8 mouse cellular contexts compared by ENCODE assay signal in the genomic region with DNA sequence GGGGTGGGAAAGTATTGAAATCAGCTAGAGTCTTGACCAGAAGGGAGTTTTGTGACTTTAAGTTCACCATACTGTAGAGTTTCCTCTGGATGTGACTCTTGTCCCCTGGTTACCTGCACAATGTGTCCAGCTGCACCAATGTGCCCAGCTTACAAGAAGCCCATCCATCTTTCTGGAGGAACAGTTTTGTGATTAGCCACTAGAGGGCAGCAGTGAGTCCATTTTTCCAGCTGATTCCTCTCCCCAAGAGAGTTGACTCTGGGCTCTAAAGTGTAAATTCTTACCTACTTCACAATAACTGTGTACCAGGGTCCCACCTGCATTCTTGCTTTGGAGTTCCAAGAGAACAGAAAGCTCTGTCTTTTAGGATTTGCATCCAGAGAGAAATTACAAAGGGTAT.
DNase-seq lines count a peak whose midpoint lies in the region; ATAC-seq and TF ChIP-seq lines count a peak whose summit lies in the region.

No protein-coding gene starts in this region.

- no peak overlapping the region for H3K27ac ChIP-seq in hindbrain, embryonic 11.5 days (ENCODE audit: low read depth, low read length)
- no peak overlapping the region for H3K27ac ChIP-seq in hindbrain, embryonic 13.5 days
- no peak overlapping the region for H3K27ac ChIP-seq in ES-E14 (ENCODE audit: insufficient read depth, low read depth, low read length, poor library complexity, severe bottlenecking)
- no peak overlapping the region for H3K27ac ChIP-seq in neural tube, embryonic 11.5 days (ENCODE audit: low read depth, low read length)

- no peak overlapping the region for H3K9ac ChIP-seq in hindbrain, embryonic 11.5 days (ENCODE audit: low read depth, low read length)
- H3K9ac ChIP-seq in hindbrain, embryonic 13.5 days: no peak overlapping the region
- no peak overlapping the region for H3K9ac ChIP-seq in ES-E14 (ENCODE audit: insufficient read depth, low read depth, low read length, poor library complexity, severe bottlenecking)
- H3K9ac ChIP-seq in neural tube, embryonic 11.5 days (ENCODE audit: low read length): no peak overlapping the region

- no peaks in the 10 kb centered on the region for H3K36me3 ChIP-seq in hindbrain, embryonic 11.5 days (ENCODE audit: control insufficient read depth, insufficient read depth, low read length)
- no peaks in the 10 kb centered on the region for H3K36me3 ChIP-seq in hindbrain, embryonic 13.5 days
- no peaks in the 10 kb centered on the region for H3K36me3 ChIP-seq in ES-E14 (ENCODE audit: control insufficient read depth, insufficient read depth, low read length, poor library complexity, severe bottlenecking)
- no peaks in the 10 kb centered on the region for H3K36me3 ChIP-seq in neural tube, embryonic 11.5 days (ENCODE audit: control insufficient read depth, insufficient read depth, low read length)

- no peaks in the 10 kb centered on the region for H3K27me3 ChIP-seq in hindbrain, embryonic 11.5 days (ENCODE audit: control insufficient read depth, insufficient read depth, low read length)
- peaks cover 3% of the 10 kb centered on the region; the same call in 1 of the 2 replicates for H3K27me3 ChIP-seq in hindbrain, embryonic 13.5 days
- no peaks in the 10 kb centered on the region for H3K27me3 ChIP-seq in neural tube, embryonic 11.5 days (ENCODE audit: control insufficient read depth, insufficient read depth, low read length)

- in situ Hi-C loops in ES-E14 (cut with MboI; ENCODE audit: low sequenced_read_pairs in 2 of 2, unreplicated experiment in 2 of 2): no loop called here

- H3K9me3 ChIP-seq in hindbrain, embryonic 11.5 days (ENCODE audit: control insufficient read depth, low read length): no peaks in the 10 kb centered on the region
- peaks cover 5% of the 10 kb centered on the region; the same call in 1 of the 2 replicates for H3K9me3 ChIP-seq in hindbrain, embryonic 13.5 days
- H3K9me3 ChIP-seq in ES-E14 (ENCODE audit: control insufficient read depth, insufficient read depth, low read depth, low read length): no peaks in the 10 kb centered on the region
- H3K9me3 ChIP-seq in neural tube, embryonic 11.5 days (ENCODE audit: control insufficient read depth, low read length): 0 out of 2 replicates have a peak, but pooled peaks cover 2% of the 10 kb centered on the region

- peak; percentile 79 for DNase-seq in hindbrain, embryonic 11.5 days (ENCODE audit: low spot score)
- DNase-seq in ES-E14 (ENCODE audit: low read depth, low spot score): peak; percentile 40
- DNase-seq in c-Kit-positive CD71-positive TER-119-positive erythroid progenitor cells, embryonic 14.5 days (ENCODE audit: low spot score): peak; percentile 29
- DNase-seq in frontal cortex, postnatal 36 days (ENCODE audit: low spot score in 2 of 2): peak; percentile 68 to 75
- DNase-seq in left cerebral cortex, adult 11 months (ENCODE audit: low spot score): peak; percentile 30
- peak; percentile 64 for DNase-seq in neural tube, embryonic 11.5 days (ENCODE audit: low spot score)
- peak; percentile 38 for DNase-seq in yolk sac, embryonic 10.5 days (ENCODE audit: low spot score)

- no peak overlapping the region for H3K4me2 ChIP-seq in hindbrain, embryonic 11.5 days (replicated peaks; ENCODE audit: low read depth, low read length)
- no peak overlapping the region for H3K4me2 ChIP-seq in hindbrain, embryonic 13.5 days
- H3K4me2 ChIP-seq in neural tube, embryonic 11.5 days (ENCODE audit: low read depth): no peak overlapping the region

- no peak for ATAC-seq in hindbrain, embryonic 11.5 days (ENCODE audit: low FRiP score)
- no peak for ATAC-seq in hindbrain, embryonic 13.5 days (ENCODE audit: low FRiP score)
- no peak for ATAC-seq in neural tube, embryonic 11.5 days (ENCODE audit: insufficient read depth, low FRiP score, low TSS enrichment)

- no peaks in the 10 kb centered on the region for H3K4me1 ChIP-seq in hindbrain, embryonic 11.5 days (replicated peaks; ENCODE audit: control insufficient read depth, insufficient read depth, low read length)
- H3K4me1 ChIP-seq in hindbrain, embryonic 13.5 days (replicated peaks): peaks cover 24% of the 10 kb centered on the region
- no peaks in the 10 kb centered on the region for H3K4me1 ChIP-seq in ES-E14 (ENCODE audit: control insufficient read depth in 2 of 2, insufficient read depth in 2 of 2, low read length in 2 of 2, poor library complexity in 1 of 2)
- peaks cover 5% of the 10 kb centered on the region; the same call in 1 of the 2 replicates for H3K4me1 ChIP-seq in neural tube, embryonic 11.5 days (ENCODE audit: control insufficient read depth, insufficient read depth, low read length)

- H3K4me3 ChIP-seq in hindbrain, embryonic 11.5 days (ENCODE audit: low read depth, low read length): no peak overlapping the region
- H3K4me3 ChIP-seq in hindbrain, embryonic 13.5 days: no peak overlapping the region
- H3K4me3 ChIP-seq in ES-E14 (ENCODE audit: insufficient read depth in 1 of 2, low read depth in 1 of 2, low read length in 2 of 2, poor library complexity in 1 of 2, severe bottlenecking in 1 of 2): no peak overlapping the region
- no peak overlapping the region for H3K4me3 ChIP-seq in neural tube, embryonic 11.5 days (ENCODE audit: low read depth, low read length)

TF ChIP-seq in ES-E14, 5 proteins besides CTCF, POLR2A, EP300 and RAD21:
- TF ChIP-seq ZC3H11A (IDR thresholded peaks at IDR 0.05; ENCODE audit: borderline replicate concordance, low read depth, low read length) (no peak), CHD2 (IDR thresholded peaks at IDR 0.05; ENCODE audit: low read depth, low read length) (no peak), ZNF384 (IDR thresholded peaks at IDR 0.05; ENCODE audit: low read depth, low read length) (no peak), HCFC1 (IDR thresholded peaks at IDR 0.05; ENCODE audit: borderline replicate concordance, insufficient read depth, low read length) (no peak), MAFK (IDR thresholded peaks at IDR 0.05; ENCODE audit: insufficient read depth, low read depth, low read length) (no peak)

Comparison
In these comparisons a context has a peak if more than half of its experiments do, and no peak if none do; other contexts are left out.
1. DNase-seq: peak in every context shown above with its lines; median percentile 79 in hindbrain, embryonic 11.5 days; 72 in frontal cortex, postnatal 36 days; 64 in neural tube, embryonic 11.5 days; 40 in ES-E14; 38 in yolk sac, embryonic 10.5 days; 30 in left cerebral cortex, adult 11 months; 29 in c-Kit-positive CD71-positive TER-119-positive erythroid progenitor cells, embryonic 14.5 days.